Mouse (Mus musculus): ENCODE data around the gene Taz. TPM values are rescaled to one million over a fixed set of nuclear protein-coding genes. Genes with fewer than 3 reads are reported as not detected.

The Taz gene
- polyA plus RNA-seq, 1 experiment from 2014 or later = 91.1 TPM

Small RNA genes lying within 50 kb of the gene (microRNA-seq; reads per million reads assigned to microRNA genes)
- gene Mir7091 (1.6 reads per million), gene Mir7092 (1.1 reads per million)

Other genes with a start within 250 kb of the Taz start
- not detected in 2 replicates for gene Opn1mw, start 154.4 kb upstream of the Taz start, polyA plus RNA-seq (2015; fragmentation: Nextera tagmentation; extraction: Ambion mirVana)
- 10.0 and 10.1 TPM in 2 replicates for gene Mecp2, start 146.5 kb upstream of the Taz start, polyA plus RNA-seq (2015; fragmentation: Nextera tagmentation; extraction: Ambion mirVana)
- gene Tex28, start 114.1 kb upstream of the Taz start, polyA plus RNA-seq (2015; fragmentation: Nextera tagmentation; extraction: Ambion mirVana) = not detected in 2 replicates
- gene Tktl1, start 104.7 kb upstream of the Taz start, polyA plus RNA-seq (2015; fragmentation: Nextera tagmentation; extraction: Ambion mirVana) = 0.05 TPM in 1 of 2 replicates, not detected in the other
- gene Flna, start 32.1 kb upstream of the Taz start, polyA plus RNA-seq (2015; fragmentation: Nextera tagmentation; extraction: Ambion mirVana) = 240 and 269 TPM in 2 replicates
- 18.3 and 22.5 TPM in 2 replicates for gene Emd, start 27.2 kb upstream of the Taz start, polyA plus RNA-seq (2015; fragmentation: Nextera tagmentation; extraction: Ambion mirVana)
- 822 and 863 TPM in 2 replicates for gene Rpl10, start 11.1 kb upstream of the Taz start, polyA plus RNA-seq (2015; fragmentation: Nextera tagmentation; extraction: Ambion mirVana)
- gene Dnase1l1, start 425 bp downstream of the Taz start, polyA plus RNA-seq (2015; fragmentation: Nextera tagmentation; extraction: Ambion mirVana) = 12.4 and 14.5 TPM in 2 replicates
- gene Atp6ap1, start 15.2 kb downstream of the Taz start, polyA plus RNA-seq (2015; fragmentation: Nextera tagmentation; extraction: Ambion mirVana) = 142 and 144 TPM in 2 replicates
- gene Gdi1, start 23.1 kb downstream of the Taz start, polyA plus RNA-seq (2015; fragmentation: Nextera tagmentation; extraction: Ambion mirVana) = 152 and 172 TPM in 2 replicates
- 67.5 and 69.8 TPM in 2 replicates for gene Fam50a, start 31.1 kb downstream of the Taz start, polyA plus RNA-seq (2015; fragmentation: Nextera tagmentation; extraction: Ambion mirVana)
- gene Plxna3, start 47.2 kb downstream of the Taz start, polyA plus RNA-seq (2015; fragmentation: Nextera tagmentation; extraction: Ambion mirVana) = 5.8 and 6.2 TPM in 2 replicates
- gene Lage3, start 71.7 kb downstream of the Taz start, polyA plus RNA-seq (2015; fragmentation: Nextera tagmentation; extraction: Ambion mirVana) = 81.3 and 84.4 TPM in 2 replicates
- 65.4 and 67.7 TPM in 2 replicates for gene Ubl4a, start 91.3 kb downstream of the Taz start, polyA plus RNA-seq (2015; fragmentation: Nextera tagmentation; extraction: Ambion mirVana)
- 16.9 and 17.6 TPM in 2 replicates for gene Slc10a3, start 91.4 kb downstream of the Taz start, polyA plus RNA-seq (2015; fragmentation: Nextera tagmentation; extraction: Ambion mirVana)
- gene Fam3a, start 111.4 kb downstream of the Taz start, polyA plus RNA-seq (2015; fragmentation: Nextera tagmentation; extraction: Ambion mirVana) = 30.6 and 34.6 TPM in 2 replicates
- 20.8 and 21.6 TPM in 2 replicates for gene Ikbkg, start 111.4 kb downstream of the Taz start, polyA plus RNA-seq (2015; fragmentation: Nextera tagmentation; extraction: Ambion mirVana)
- gene G6pdx, start 147.3 kb downstream of the Taz start, polyA plus RNA-seq (2015; fragmentation: Nextera tagmentation; extraction: Ambion mirVana) = 41.3 and 46.1 TPM in 2 replicates
- gene Gm6880, start 199.5 kb downstream of the Taz start, polyA plus RNA-seq (2015; fragmentation: Nextera tagmentation; extraction: Ambion mirVana) = not detected in 2 replicates